Mouse (Mus musculus): ENCODE data around the gene Tle3. TPM values are rescaled to one million over a fixed set of nuclear protein-coding genes. Genes with fewer than 3 reads are reported as not detected.

Gene Tle3
- polyA plus RNA-seq, 1 experiment from 2014 or later: 3.2 TPM

- no peak for ATAC-seq
- Histone ChIP-seq H3K9ac (replicated peaks) (no peak overlapping the region), H3K4me2 (ENCODE audit: low read depth, low read length) (no peak overlapping the region), H3K36me3 (replicated peaks; ENCODE audit: insufficient read depth, low read length) (peaks cover 39% of the 10 kb centered on the region), H3K9me3 (ENCODE audit: low read length) (no peaks in the 10 kb centered on the region), H3K4me1 (ENCODE audit: insufficient read depth) (peaks cover 48% of the 10 kb centered on the region), H3K4me3 (ENCODE audit: low read depth, low read length) (no peak overlapping the region), H3K27me3 (ENCODE audit: insufficient read depth, low read length) (no peaks in the 10 kb centered on the region), H3K27ac (ENCODE audit: low read depth) (peak overlapping the region; percentile 57)
- DNase-seq: no peak
- no peak for TF ChIP-seq CTCF (IDR thresholded peaks at IDR 0.05; ENCODE audit: low read depth)
- TF ChIP-seq EP300 (IDR thresholded peaks at IDR 0.05; ENCODE audit: low read depth): no peak
- 75% methylated on average over 6 of the region's 6 CpGs for WGBS (ENCODE audit: insufficient replicate concordance)
Observed at GRCm38 (mm10) chr9:61392338-61392620, 20.1 kb downstream of the Tle3 start.

GRCm38 (mm10) chr9:61393161-61393560 is 21.0 kb downstream of the Tle3 start:
- Histone ChIP-seq H3K4me1 (ENCODE audit: insufficient read depth) (peaks cover 41% of the 10 kb centered on the region), H3K9ac (replicated peaks) (no peak overlapping the region), H3K9me3 (ENCODE audit: low read length) (no peaks in the 10 kb centered on the region), H3K4me2 (ENCODE audit: low read depth, low read length) (no peak overlapping the region), H3K27me3 (ENCODE audit: insufficient read depth, low read length) (no peaks in the 10 kb centered on the region), H3K36me3 (replicated peaks; ENCODE audit: insufficient read depth, low read length) (peaks cover 37% of the 10 kb centered on the region), H3K27ac (ENCODE audit: low read depth) (no peak overlapping the region), H3K4me3 (ENCODE audit: low read depth, low read length) (no peak overlapping the region)
- WGBS (ENCODE audit: insufficient replicate concordance): 65% methylated on average over 6 of the region's 6 CpGs
- no peak for ATAC-seq
- DNase-seq: no peak
- TF ChIP-seq CTCF (IDR thresholded peaks at IDR 0.05; ENCODE audit: low read depth): no peak
- no peak for TF ChIP-seq EP300 (IDR thresholded peaks at IDR 0.05; ENCODE audit: low read depth)

GRCm38 (mm10) chr9:61393847-61394246 is 21.7 kb downstream of the Tle3 start:
- H3K9me3 ChIP-seq (ENCODE audit: low read length): no peaks in the 10 kb centered on the region
- no peaks in the 10 kb centered on the region for H3K27me3 ChIP-seq (ENCODE audit: insufficient read depth, low read length)
- no peak overlapping the region for H3K9ac ChIP-seq (replicated peaks)
- ATAC-seq (no peak), DNase-seq (no peak)
- H3K27ac ChIP-seq (ENCODE audit: low read depth): no peak overlapping the region
- H3K36me3 ChIP-seq (replicated peaks; ENCODE audit: insufficient read depth, low read length): peaks cover 37% of the 10 kb centered on the region
- no peak overlapping the region for H3K4me3 ChIP-seq (ENCODE audit: low read depth, low read length)
- H3K4me1 ChIP-seq (ENCODE audit: insufficient read depth): peaks cover 34% of the 10 kb centered on the region
- 92% methylated on average over 5 of the region's 5 CpGs for WGBS (ENCODE audit: insufficient replicate concordance)
- H3K4me2 ChIP-seq (ENCODE audit: low read depth, low read length): no peak overlapping the region
- TF ChIP-seq EP300 (IDR thresholded peaks at IDR 0.05; ENCODE audit: low read depth): no peak
- TF ChIP-seq CTCF (IDR thresholded peaks at IDR 0.05; ENCODE audit: low read depth): no peak

- Histone ChIP-seq H3K27ac (ENCODE audit: low read depth) (no peak overlapping the region), H3K36me3 (replicated peaks; ENCODE audit: insufficient read depth, low read length) (peaks cover 45% of the 10 kb centered on the region), H3K27me3 (ENCODE audit: insufficient read depth, low read length) (no peaks in the 10 kb centered on the region), H3K4me3 (ENCODE audit: low read depth, low read length) (no peak overlapping the region), H3K4me1 (ENCODE audit: insufficient read depth) (peaks cover 23% of the 10 kb centered on the region), H3K9ac (replicated peaks) (no peak overlapping the region), H3K9me3 (ENCODE audit: low read length) (no peaks in the 10 kb centered on the region), H3K4me2 (ENCODE audit: low read depth, low read length) (no peak overlapping the region)
- TF ChIP-seq EP300 (IDR thresholded peaks at IDR 0.05; ENCODE audit: low read depth) (no peak), CTCF (IDR thresholded peaks at IDR 0.05; ENCODE audit: low read depth) (no peak)
- WGBS (ENCODE audit: insufficient replicate concordance): 84% methylated on average over 3 of the region's 3 CpGs
- ATAC-seq (no peak), DNase-seq (no peak)
Observed at GRCm38 (mm10) chr9:61395071-61395470, 22.9 kb downstream of the Tle3 start.

GRCm38 (mm10) chr9:61396474-61396873 is 24.3 kb downstream of the Tle3 start:
- TF ChIP-seq EP300 (IDR thresholded peaks at IDR 0.05; ENCODE audit: low read depth) (no peak), CTCF (IDR thresholded peaks at IDR 0.05; ENCODE audit: low read depth) (peak; percentile 33)
- 74% methylated on average over 13 of the region's 13 CpGs for WGBS (ENCODE audit: insufficient replicate concordance)
- H3K9me3 ChIP-seq (ENCODE audit: low read length): no peaks in the 10 kb centered on the region
- no peak for ATAC-seq
- H3K27me3 ChIP-seq (ENCODE audit: insufficient read depth, low read length): no peaks in the 10 kb centered on the region
- H3K9ac ChIP-seq (replicated peaks): no peak overlapping the region
- H3K4me2 ChIP-seq (ENCODE audit: low read depth, low read length): no peak overlapping the region
- no peak for DNase-seq
- peaks cover 45% of the 10 kb centered on the region for H3K36me3 ChIP-seq (replicated peaks; ENCODE audit: insufficient read depth, low read length)
- H3K4me1 ChIP-seq (ENCODE audit: insufficient read depth): peaks cover 11% of the 10 kb centered on the region
- H3K4me3 ChIP-seq (ENCODE audit: low read depth, low read length): no peak overlapping the region
- H3K27ac ChIP-seq (ENCODE audit: low read depth): no peak overlapping the region

- ATAC-seq: no peak
- H3K36me3 ChIP-seq (replicated peaks; ENCODE audit: insufficient read depth, low read length): peaks cover 49% of the 10 kb centered on the region
Observed at GRCm38 (mm10) chr9:61397130-61397529, 25.0 kb downstream of the Tle3 start.

GRCm38 (mm10) chr9:61398160-61398559 is 26.0 kb downstream of the Tle3 start:
- no peak overlapping the region for H3K27ac ChIP-seq (ENCODE audit: low read depth)
- no peak overlapping the region for H3K9ac ChIP-seq (replicated peaks)
- no peaks in the 10 kb centered on the region for H3K9me3 ChIP-seq (ENCODE audit: low read length)
- DNase-seq (no peak), ATAC-seq (no peak)
- no peak overlapping the region for H3K4me3 ChIP-seq (ENCODE audit: low read depth, low read length)
- peaks cover 50% of the 10 kb centered on the region for H3K36me3 ChIP-seq (replicated peaks; ENCODE audit: insufficient read depth, low read length)
- no peak overlapping the region for H3K4me2 ChIP-seq (ENCODE audit: low read depth, low read length)
- no peaks in the 10 kb centered on the region for H3K4me1 ChIP-seq (ENCODE audit: insufficient read depth)
- WGBS (ENCODE audit: insufficient replicate concordance): 80% methylated on average over 9 of the region's 9 CpGs
- no peak for TF ChIP-seq CTCF (IDR thresholded peaks at IDR 0.05; ENCODE audit: low read depth)
- TF ChIP-seq EP300 (IDR thresholded peaks at IDR 0.05; ENCODE audit: low read depth): no peak
- H3K27me3 ChIP-seq (ENCODE audit: insufficient read depth, low read length): no peaks in the 10 kb centered on the region

More at GRCm38 (mm10) chr9:61397130-61397529, 25.0 kb downstream of the Tle3 start:
- WGBS (ENCODE audit: insufficient replicate concordance): 93% methylated on average over 4 of the region's 4 CpGs
- Histone ChIP-seq H3K27ac (ENCODE audit: low read depth) (no peak overlapping the region), H3K9me3 (ENCODE audit: low read length) (no peaks in the 10 kb centered on the region), H3K27me3 (ENCODE audit: insufficient read depth, low read length) (no peaks in the 10 kb centered on the region), H3K4me3 (ENCODE audit: low read depth, low read length) (no peak overlapping the region), H3K9ac (replicated peaks) (no peak overlapping the region), H3K4me2 (ENCODE audit: low read depth, low read length) (no peak overlapping the region), H3K4me1 (ENCODE audit: insufficient read depth) (peaks cover 7% of the 10 kb centered on the region)
- TF ChIP-seq EP300 (IDR thresholded peaks at IDR 0.05; ENCODE audit: low read depth): no peak
- DNase-seq: no peak

Measured in liver, postnatal 0 days (tissue).